Mouse (Mus musculus): ENCODE measurements around the gene A130010J15Rik.

The A130010J15Rik gene

DNA sequence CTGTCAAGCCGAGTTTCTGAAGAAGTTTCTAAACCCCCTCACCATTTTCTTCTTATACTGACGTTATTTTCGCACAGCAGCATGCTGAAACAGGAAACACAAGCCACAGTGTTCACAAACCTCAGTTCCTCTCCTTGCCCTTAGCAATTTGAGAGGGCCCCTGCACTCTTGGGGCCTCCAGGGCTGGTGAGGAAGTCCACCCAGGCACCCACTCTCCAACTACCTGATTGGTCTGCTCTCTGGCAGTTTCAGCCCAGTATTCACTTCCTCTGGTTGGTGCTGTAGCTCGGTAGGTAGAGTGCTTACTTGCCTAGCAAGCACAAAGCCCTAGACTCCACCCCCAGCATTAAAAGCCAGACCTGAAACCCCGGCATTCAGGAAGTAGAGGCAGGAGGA, 33.5 kb downstream of the A130010J15Rik start, which contains the start of gene Traf3ip3:
Gene Traf3ip3 (minus strand): TSS at position 321 of the 396 bp plus-strand sequence.
- DNase-seq: peak; percentile 18

DNA sequence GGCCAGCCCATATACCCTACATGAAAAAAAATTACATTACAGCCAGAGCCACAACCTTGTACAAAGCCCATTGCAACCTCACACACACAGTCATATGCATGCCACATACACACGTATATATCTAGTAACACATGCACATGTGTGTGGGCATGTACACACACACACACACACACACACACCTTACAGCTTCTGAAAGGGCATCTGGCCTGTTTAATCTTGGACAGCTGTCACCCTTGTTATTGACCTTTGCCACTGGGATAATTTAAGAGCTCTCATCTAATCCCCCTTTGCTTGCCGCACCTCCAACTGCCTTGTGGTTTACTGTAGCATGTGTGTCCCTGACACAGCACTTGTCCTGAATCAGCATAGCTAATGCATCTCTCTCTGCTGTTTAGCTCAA, 36.0 kb downstream of the A130010J15Rik start:
- no peak for DNase-seq

DNA sequence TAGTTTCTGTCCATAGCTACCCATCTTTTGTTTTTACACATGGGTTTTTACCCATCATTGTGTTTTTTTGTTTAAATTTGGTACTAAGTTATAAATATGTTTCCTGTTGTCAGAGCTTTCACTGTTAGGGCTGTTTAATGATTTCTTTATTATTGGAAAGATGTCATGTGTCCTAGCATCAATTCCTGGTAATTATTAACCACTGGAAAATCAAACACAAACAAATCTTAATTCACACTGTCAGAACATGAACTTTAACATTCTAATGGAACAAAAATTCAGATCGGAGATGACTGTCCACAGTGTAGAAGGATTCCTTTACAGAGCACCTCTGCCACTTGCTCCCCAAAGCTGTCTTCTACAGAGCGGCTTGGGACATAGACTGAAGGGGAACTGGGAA, 37.6 kb downstream of the A130010J15Rik start:
- no peak for DNase-seq

DNA sequence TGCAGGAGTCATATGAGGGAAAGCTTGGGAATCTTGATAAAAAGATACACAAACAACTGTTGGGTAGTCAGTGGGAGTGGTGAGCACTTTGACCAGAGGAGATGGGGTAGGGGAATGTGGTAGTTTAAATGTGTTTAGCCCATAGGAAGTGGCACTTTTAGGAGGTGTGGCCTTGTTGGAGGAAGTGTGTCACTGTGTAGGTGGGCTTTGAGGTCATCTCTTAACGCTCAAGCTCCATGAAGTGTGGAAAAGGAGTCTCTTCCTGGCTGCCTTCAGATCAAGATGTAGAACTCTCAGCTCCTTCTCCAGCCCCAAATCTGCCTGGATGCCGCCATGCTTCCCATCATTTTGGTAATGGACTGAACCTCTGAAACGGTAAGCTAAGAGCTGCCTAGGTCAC, 39.7 kb downstream of the A130010J15Rik start, which contains the start of gene Lamb3:
Gene Lamb3 (plus strand): TSS at position 197 of the 400 bp plus-strand sequence.
- no peak for DNase-seq

DNA sequence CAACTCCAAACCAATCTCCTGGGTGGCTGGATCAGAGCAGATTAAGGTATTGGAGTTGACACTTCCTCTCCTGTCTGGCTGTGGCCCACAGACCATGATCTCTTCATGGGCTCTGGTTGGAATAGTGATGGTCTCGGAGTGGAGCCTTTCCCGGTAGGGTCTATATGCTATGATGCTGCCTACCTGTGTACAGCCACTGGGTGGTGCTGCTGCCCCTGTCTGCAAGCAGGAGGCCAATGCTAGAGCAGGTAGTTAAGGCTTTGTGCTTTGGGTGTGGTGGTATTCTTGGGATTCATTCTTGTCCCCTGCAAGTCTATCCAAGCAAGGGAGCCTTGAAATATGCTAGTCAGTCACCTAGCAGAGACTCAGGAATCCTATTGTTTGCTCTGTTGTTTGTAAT, 40.3 kb downstream of the A130010J15Rik start:
- peak; percentile 62 for DNase-seq

DNA sequence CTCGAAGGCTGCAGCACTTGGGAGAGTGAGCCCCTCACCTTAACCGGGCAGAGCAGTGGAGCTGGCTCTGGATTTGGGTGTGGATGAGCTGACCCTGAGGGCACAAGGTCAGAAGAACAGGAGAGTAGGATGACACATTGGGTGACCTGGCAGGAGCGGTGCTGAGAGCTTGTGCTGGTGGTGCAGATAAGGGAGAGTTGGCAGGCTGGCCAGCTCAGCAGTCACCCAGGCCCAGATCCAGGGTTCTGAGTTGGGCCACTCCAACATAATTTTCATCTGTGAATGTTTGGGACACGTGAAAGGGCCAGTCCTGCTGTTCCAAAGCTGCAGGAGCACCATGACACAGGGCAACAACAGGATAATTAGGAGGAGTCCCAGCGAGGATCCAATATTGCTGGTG, 43.5 kb downstream of the A130010J15Rik start:
- no peak for DNase-seq

DNA sequence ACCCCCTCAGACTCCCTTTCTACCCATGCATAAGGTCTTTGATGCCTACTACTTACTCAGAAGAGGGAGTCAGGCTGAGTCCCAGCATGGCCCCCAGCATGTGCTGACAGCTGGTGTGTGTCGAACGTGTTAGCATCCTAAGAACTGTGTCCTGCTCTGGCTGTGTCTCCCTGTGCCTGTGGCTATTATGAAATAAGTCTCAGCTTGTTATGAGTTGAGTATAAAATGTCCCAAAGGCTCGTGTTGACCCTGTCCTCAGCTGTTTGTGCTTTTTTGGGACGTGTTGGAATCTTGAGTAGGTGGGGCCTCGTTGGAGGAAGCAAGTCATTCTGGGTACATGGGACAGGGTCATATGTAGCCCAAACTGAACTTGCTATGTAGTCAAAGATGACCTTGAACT, 46.2 kb downstream of the A130010J15Rik start:
- no peak for DNase-seq

DNA sequence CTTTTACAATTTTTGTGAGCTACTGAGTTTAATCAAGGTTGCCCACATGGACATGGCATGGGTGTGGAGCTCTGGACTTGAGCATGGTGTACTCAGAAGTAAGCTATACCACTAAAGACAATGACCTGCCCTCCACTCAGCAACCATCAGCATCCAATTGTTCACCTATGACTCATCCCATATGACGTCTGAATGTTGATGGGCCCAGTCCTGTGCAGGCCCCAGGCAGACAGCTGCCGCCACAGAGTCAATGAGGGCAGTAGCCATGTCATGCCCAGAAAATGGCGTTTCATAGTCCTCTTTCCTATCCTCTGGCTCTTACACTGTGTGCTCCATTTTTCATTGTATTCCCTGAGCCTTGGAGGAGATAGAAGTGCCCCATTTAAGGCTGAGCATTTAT, 48.2 kb downstream of the A130010J15Rik start:
- DNase-seq: no peak

DNA sequence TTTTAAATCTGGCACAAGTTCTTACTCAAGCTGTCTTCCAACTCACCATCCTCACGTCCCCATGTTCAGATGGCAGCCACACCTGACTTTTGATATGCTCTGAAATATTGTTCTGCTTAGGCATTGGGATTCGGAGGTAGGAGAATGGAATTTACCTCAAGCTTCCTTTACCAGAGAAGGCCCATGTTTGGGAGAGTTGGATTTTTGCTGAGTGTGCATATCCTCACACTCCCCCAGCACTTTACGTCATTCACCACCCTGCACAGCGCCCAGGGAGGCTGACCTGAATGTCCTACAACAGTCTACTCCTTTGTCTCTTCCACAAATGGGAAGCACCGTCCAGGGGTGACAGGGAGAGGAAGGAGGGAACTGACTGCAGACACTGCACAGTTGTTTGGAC, 52.6 kb downstream of the A130010J15Rik start:
- DNase-seq: no peak

DNA sequence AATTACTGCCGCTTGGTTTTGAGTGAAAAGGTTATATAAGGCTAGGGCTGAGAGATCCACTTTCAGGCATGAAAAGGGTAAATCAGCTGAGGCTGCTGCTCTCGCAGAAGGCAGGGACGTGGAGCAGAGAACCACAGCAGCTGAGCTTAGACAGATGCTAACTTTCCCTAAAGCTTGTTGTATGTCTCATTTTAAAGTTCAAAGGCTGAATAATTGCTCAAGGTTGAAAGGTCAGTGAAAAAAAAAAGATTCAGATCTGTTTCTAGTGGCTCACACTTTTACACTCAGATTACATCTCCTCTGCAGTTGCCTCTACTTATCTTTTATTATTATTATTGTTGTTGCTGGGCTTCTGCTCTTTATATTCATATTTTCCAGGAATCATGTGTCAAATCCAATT, 57.7 kb downstream of the A130010J15Rik start:
- DNase-seq: no peak

DNA sequence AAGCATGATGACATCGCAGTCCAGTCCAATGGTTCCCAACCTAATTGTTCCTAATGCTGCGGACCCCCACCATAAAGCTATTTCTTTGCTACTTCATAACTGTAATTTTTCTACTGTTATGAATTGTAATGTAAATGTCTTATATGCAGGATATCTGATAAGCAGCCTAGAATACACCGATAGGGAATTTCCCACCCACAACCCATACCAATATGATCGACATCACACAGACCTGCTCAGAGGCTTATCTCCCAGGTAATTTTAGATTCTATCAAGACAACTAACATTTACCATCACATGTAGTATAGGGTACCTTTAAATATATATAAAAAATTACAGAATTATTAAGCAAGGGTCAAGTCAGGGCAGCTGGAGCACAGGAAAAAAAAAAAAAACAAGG, 58.3 kb downstream of the A130010J15Rik start:
- DNase-seq: no peak

DNA sequence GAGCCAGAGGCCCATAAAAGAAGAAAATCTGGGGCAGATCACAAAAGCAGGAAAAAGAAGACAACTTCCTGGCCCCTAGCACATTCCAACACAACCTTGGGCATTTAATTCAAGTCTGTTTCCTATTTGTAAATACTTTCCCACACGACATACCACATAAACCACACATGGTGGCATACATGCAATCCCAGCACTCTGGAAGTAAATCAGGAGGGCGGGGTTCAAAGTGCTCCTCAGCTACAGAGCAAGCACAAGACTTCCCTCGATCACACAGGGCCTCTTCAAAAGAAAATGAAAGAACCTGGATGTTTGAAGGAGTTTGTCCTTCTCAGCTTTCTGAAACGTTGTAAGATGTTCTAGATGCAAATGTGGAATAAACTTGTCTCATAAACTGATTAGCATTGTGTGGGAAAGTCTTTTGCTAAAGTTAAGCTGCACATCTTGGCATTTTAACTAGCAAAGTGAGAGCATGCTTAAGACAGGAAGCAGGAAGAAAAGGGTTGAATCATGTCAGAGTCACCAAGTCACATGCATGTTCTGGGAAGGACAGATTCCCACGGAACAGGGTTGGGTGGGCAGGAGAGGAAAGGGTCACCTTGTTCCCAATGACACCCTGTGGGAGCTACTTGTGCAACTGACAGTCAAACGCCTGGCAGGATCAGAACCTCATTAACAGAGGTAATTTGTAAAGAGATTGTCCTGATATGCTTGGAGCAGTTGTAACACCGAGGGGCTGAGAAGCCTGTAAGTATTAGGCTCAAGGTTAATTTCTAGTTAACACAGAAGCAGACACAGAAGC, 59.1 kb downstream of the A130010J15Rik start:
- no peak for DNase-seq

Data from kidney, adult 11 months (tissue).